Mouse (Mus musculus): ENCODE results near the gene Bcor. TPM values are rescaled to one million over a fixed set of nuclear protein-coding genes. Genes with fewer than 3 reads are reported as not detected.

Gene Bcor
- polyA plus RNA-seq, 1 experiment from 2014 or later: 14.5 TPM

DNA sequence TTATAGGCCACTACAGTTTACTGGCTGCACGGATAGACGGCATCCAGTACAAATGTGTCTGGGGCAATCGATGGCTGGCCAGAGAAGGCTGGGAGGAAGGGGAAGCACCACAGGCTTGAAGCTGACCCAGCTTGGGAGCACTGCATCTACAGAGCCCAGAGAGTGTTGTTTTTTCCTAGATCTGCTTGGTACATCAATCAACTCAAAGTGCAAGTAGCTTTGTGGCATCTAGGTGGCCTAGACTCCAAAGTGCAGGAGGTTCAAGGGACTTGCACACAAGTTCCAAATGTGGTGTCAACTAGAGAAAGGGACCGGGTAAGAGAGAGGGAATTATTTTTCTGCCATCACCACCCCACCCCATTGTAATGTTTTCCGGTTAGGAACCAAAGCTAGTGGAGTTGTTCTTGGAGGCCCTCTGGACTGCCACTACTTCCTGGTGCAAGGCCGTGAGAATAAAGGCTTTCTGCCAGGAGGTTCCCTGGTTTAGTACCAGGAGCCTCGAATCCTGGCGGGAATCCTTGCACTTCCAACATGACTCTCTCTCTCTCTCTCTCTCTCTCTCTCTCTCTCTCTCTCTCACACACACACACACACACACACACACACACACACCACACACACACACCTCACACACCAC is 27.5 kb downstream of the Bcor start:
- Histone ChIP-seq H3K4me1 (peaks cover 63% of the 10 kb centered on the region), H3K9ac (peak overlapping the region; percentile 80; the same call in 1 of the 2 replicates), H3K27me3 (replicated peaks) (peaks cover 98% of the 10 kb centered on the region), H3K4me3 (peak overlapping the region; percentile 52; the same call in 1 of the 2 replicates), H3K36me3 (no peaks in the 10 kb centered on the region), H3K9me3 (no peaks in the 10 kb centered on the region), H3K27ac (replicated peaks) (peak overlapping the region; percentile 88), H3K4me2 (peak overlapping the region; percentile 81)
- no peak for ATAC-seq (ENCODE audit: extremely low read depth, insufficient number of reproducible peaks, low FRiP score, low TSS enrichment)
- 24% methylated on average over 8 of the region's 8 CpGs for WGBS

DNA sequence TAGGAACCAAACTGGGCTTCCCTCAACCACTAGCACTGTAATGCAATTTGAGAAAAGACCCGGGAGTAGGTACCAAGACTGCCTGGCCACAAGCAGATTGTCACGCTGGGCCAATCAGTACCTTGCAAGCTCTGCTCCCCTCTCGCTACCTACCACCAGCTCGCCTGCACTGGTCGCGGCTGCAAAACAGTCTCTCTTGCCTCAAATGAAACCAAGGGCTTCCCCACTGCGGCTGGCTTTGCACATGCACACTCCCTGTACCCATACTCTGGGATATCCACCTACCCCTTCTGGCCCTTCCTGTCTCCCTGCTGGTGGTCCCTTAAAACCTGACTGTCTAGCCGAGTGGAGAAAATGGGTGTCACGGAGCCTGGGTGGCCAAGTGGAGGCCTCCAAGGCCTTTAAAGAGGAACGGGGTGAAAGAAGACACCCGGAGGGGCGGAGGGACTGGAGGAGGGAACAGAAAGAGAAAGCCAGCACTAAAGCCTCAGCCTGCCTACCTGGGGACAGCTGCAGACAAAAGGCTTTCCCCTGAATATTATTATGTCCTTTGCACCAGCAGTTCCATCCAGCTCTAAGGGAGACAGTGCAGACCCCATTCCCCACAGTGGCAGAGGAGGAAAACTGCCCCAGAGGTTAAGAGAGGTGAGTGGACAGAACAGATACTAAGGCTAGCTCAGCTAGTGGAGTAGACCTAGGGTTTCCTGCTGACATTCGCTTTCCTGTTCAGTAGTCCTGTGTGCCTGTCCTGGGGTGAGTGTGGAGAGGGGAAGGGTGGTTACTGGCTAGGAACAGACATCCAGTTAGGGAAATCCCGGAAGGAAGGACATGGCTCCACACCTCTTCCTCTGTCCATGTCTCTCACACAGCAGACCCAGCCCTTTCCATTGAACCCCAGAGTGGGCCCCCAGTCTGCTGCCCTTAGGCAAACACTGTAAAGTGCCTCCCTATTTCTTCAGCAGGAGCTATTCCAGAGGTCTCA is 30.0 kb downstream of the Bcor start:
- H3K27ac ChIP-seq (replicated peaks): no peak overlapping the region
- H3K4me3 ChIP-seq: no peak overlapping the region
- H3K9ac ChIP-seq: no peak overlapping the region
- no peak for ATAC-seq (ENCODE audit: extremely low read depth, insufficient number of reproducible peaks, low FRiP score, low TSS enrichment)
- WGBS: 43% methylated on average over 14 of the region's 14 CpGs
- no peaks in the 10 kb centered on the region for H3K36me3 ChIP-seq
- H3K4me1 ChIP-seq: peaks cover 69% of the 10 kb centered on the region
- peaks cover 98% of the 10 kb centered on the region for H3K27me3 ChIP-seq (replicated peaks)
- no peaks in the 10 kb centered on the region for H3K9me3 ChIP-seq
- peak overlapping the region; percentile 78 for H3K4me2 ChIP-seq

GRCm38 (mm10) chrX:12129230-12129629 is 30.9 kb downstream of the Bcor start:
- peak overlapping the region; percentile 91 for H3K27ac ChIP-seq (replicated peaks)
- H3K4me2 ChIP-seq: peak overlapping the region; percentile 78
- H3K36me3 ChIP-seq: no peaks in the 10 kb centered on the region
- peak overlapping the region; percentile 67 for H3K4me3 ChIP-seq
- H3K9me3 ChIP-seq: no peaks in the 10 kb centered on the region
- ATAC-seq (ENCODE audit: extremely low read depth, insufficient number of reproducible peaks, low FRiP score, low TSS enrichment): no peak
- WGBS: 10% methylated on average over 24 of the region's 24 CpGs
- H3K27me3 ChIP-seq (replicated peaks): peaks cover 98% of the 10 kb centered on the region
- H3K9ac ChIP-seq: peak overlapping the region; percentile 88
- peaks cover 69% of the 10 kb centered on the region for H3K4me1 ChIP-seq

DNA sequence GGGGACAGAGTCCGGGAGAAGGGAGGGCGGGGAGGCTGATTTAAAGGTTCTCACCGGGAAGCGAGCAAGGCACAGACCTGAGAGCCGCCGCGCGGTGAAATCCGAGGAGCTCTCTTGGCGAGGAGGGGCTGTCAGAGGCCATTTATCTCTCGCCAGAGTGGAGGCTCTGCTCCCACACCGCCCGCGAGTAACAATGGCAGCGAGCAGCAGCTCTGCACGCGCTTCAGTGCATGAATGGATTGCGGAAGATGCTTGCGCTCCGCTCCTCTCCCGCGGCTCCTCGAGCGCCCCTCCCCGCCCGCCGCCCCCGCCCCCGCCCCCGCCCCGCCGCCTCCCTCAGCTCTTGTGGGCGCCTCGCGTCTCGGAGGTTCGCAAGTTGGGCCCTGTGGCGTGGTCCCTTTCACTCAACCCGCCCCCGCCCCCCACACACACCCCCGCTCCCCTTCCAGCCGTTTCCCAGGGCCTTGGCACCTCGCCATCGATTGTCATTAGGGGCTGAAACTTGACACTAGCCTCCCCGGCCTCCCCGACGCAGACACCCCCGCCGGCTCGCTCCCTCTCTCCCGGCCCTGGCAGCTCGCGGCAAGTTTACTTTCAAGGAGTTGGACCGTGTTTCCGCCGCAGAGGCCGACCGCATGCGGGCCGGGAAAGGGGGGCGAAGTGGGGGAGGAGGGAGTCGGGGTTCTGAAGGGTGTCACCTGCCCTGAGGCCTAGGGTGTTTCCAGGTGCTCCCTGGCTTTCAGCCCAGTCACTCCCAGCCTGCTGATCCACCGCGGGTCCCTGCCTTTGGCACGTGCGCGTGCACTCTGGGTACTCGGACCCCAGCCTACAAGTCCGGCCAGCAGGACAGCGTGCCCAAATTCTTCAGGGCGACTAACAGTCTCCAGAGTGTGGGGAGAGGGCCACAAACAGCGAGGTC is 31.7 kb downstream of the Bcor start:
- Histone ChIP-seq H3K36me3 (no peaks in the 10 kb centered on the region), H3K27me3 (replicated peaks) (peaks cover 97% of the 10 kb centered on the region), H3K9ac (peak overlapping the region; percentile 88), H3K27ac (replicated peaks) (peak overlapping the region; percentile 91), H3K4me2 (peak overlapping the region; percentile 78), H3K4me3 (peak overlapping the region; percentile 67), H3K4me1 (peaks cover 69% of the 10 kb centered on the region), H3K9me3 (no peaks in the 10 kb centered on the region)
- WGBS: under 1% methylated on average over 27 of the region's 72 CpGs
- ATAC-seq (ENCODE audit: extremely low read depth, insufficient number of reproducible peaks, low FRiP score, low TSS enrichment): peak; percentile 27; the same call in 1 of the 2 replicates

GRCm38 (mm10) chrX:12127799-12128164 is 32.4 kb downstream of the Bcor start:
- Histone ChIP-seq H3K9ac (peak overlapping the region; percentile 88), H3K27ac (replicated peaks) (peak overlapping the region; percentile 91), H3K9me3 (no peaks in the 10 kb centered on the region), H3K4me1 (peaks cover 64% of the 10 kb centered on the region), H3K4me2 (peak overlapping the region; percentile 78), H3K27me3 (replicated peaks) (peaks cover 97% of the 10 kb centered on the region), H3K4me3 (peak overlapping the region; percentile 67), H3K36me3 (no peaks in the 10 kb centered on the region)
- WGBS: under 1% methylated on average over 36 of the region's 37 CpGs
- no peak for ATAC-seq (ENCODE audit: extremely low read depth, insufficient number of reproducible peaks, low FRiP score, low TSS enrichment)

DNA sequence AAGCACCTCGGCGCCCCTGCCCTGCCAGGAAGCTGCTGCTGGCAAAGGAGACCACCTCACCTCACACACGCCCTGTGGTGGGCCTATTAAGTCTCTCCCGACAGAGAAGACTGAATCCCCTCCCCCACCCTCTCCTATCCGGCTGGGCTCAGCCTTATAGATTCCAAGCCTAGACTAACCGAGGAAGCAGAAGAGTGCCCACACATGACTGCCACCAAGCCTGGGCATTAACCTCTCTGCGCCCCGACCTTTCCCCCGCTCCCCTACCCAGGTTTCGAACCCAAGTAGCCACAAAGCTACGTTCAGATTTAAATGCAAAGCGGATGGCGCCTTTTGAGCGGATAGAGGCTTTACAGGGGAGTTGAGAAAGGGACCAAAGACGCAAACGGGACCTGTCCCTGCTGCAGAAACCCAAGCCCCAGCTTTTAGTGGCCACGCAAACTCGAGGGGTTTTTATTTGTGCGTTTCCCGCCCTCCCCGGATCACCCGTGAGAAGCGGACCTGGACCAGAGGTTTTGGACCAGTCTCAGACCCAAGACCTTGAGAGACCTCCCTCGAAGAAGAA is 33.0 kb downstream of the Bcor start:
- H3K36me3 ChIP-seq: no peaks in the 10 kb centered on the region
- peak overlapping the region; percentile 88 for H3K9ac ChIP-seq
- H3K4me3 ChIP-seq: peak overlapping the region; percentile 67
- H3K9me3 ChIP-seq: no peaks in the 10 kb centered on the region
- H3K4me1 ChIP-seq: peaks cover 63% of the 10 kb centered on the region
- H3K4me2 ChIP-seq: peak overlapping the region; percentile 78
- WGBS: 1% methylated on average over 24 of the region's 24 CpGs
- peak overlapping the region; percentile 91 for H3K27ac ChIP-seq (replicated peaks)
- no peak for ATAC-seq (ENCODE audit: extremely low read depth, insufficient number of reproducible peaks, low FRiP score, low TSS enrichment)
- H3K27me3 ChIP-seq (replicated peaks): peaks cover 92% of the 10 kb centered on the region

GRCm38 (mm10) chrX:12126408-12127105 is 33.6 kb downstream of the Bcor start:
- Histone ChIP-seq H3K36me3 (no peaks in the 10 kb centered on the region), H3K4me3 (peak overlapping the region; percentile 67), H3K4me2 (peak overlapping the region; percentile 78), H3K9ac (peak overlapping the region; percentile 88), H3K27me3 (replicated peaks) (peaks cover 86% of the 10 kb centered on the region), H3K9me3 (no peaks in the 10 kb centered on the region), H3K27ac (replicated peaks) (0 out of 2 replicates have a peak overlapping the region, but pooled peaks have one; percentile 91), H3K4me1 (peaks cover 61% of the 10 kb centered on the region)
- no peak for ATAC-seq (ENCODE audit: extremely low read depth, insufficient number of reproducible peaks, low FRiP score, low TSS enrichment)
- 10% methylated on average over 19 of the region's 22 CpGs for WGBS

- ATAC-seq (ENCODE audit: extremely low read depth, insufficient number of reproducible peaks, low FRiP score, low TSS enrichment): no peak
- no peak overlapping the region for H3K27ac ChIP-seq (replicated peaks)
- peaks cover 66% of the 10 kb centered on the region for H3K27me3 ChIP-seq (replicated peaks)
- H3K4me3 ChIP-seq: no peak overlapping the region
- 0 out of 2 replicates have a peak overlapping the region, but pooled peaks have one; percentile 47 for H3K9ac ChIP-seq
- WGBS: 19% methylated on average over 3 of the region's 3 CpGs
- H3K4me1 ChIP-seq: peaks cover 44% of the 10 kb centered on the region
- no peaks in the 10 kb centered on the region for H3K9me3 ChIP-seq
- no peak overlapping the region for H3K4me2 ChIP-seq
- no peaks in the 10 kb centered on the region for H3K36me3 ChIP-seq
These were observed 35.6 kb downstream of the Bcor start for GRCm38 (mm10) chrX:12124571-12124970.

DNA sequence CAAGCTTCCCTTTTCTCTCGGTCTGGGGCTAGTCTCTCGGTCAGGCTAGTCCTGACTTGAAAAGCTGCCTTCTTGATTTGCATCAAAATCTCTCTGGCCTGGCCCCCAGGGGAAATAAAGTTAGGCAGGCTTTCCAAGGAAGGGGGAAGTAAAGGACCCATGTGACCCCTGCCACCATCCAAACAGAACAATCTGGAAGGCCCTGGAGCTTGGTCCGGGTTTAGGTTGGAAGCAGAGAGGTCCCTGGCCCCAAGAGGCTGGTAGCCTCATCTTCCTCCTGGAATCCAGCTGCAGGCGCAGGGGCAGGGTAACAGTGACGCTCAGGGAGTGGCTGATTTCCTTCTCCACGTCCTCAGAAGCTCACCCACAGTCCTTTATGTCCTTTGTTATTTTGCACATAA is 36.5 kb downstream of the Bcor start:
- H3K9ac ChIP-seq: peak overlapping the region; percentile 60
- WGBS: 10% methylated on average over 6 of the region's 6 CpGs
- ATAC-seq (ENCODE audit: extremely low read depth, insufficient number of reproducible peaks, low FRiP score, low TSS enrichment): no peak
- no peaks in the 10 kb centered on the region for H3K9me3 ChIP-seq
- H3K4me3 ChIP-seq: no peak overlapping the region
- H3K27ac ChIP-seq (replicated peaks): peak overlapping the region; percentile 89
- H3K4me1 ChIP-seq: peaks cover 36% of the 10 kb centered on the region
- H3K36me3 ChIP-seq: no peaks in the 10 kb centered on the region
- peaks cover 57% of the 10 kb centered on the region for H3K27me3 ChIP-seq (replicated peaks)
- peak overlapping the region; percentile 63 for H3K4me2 ChIP-seq
